Mouse (Mus musculus): ENCODE results near the gene Garem2. TPM values are rescaled to one million over a fixed set of nuclear protein-coding genes. Genes with fewer than 3 reads are reported as not detected.
A peak's percentile ranks its signal among the peaks of the same experiment; 100 is the strongest.
"Not testable (repeated sequence)": the region's sequence is repeated elsewhere in the genome, so short reads cannot be mapped to it uniquely, and the experiment has no call there.

Garem2 gene
- polyA plus RNA-seq (2011; ENCODE audit: insufficient read depth, insufficient read length, low replicate concordance, missing spikeins), result not detected in 2 replicates

GRCm38 (mm10) chr5:30104841-30105667 is at the start of gene Garem2:
Gene Garem2, plus strand, starts transcription at chr5:30105161.
- TF ChIP-seq CTCF (IDR thresholded peaks at IDR 0.05; ENCODE audit: control insufficient read depth, insufficient read depth, low read length) (no peak), POLR2A (IDR thresholded peaks at IDR 0.05; ENCODE audit: borderline replicate concordance, control insufficient read depth, low read depth, low read length) (no peak)

GRCm38 (mm10) chr5:30058216-30058731 is 46.7 kb upstream of the Garem2 start:
- no peak overlapping the region for H3K27ac ChIP-seq (ENCODE audit: control insufficient read depth, insufficient read depth, low read depth, low read length, poor library complexity)
- H3K4me3 ChIP-seq (replicated peaks; ENCODE audit: control insufficient read depth, low read depth, low read length), result no peak overlapping the region
- TF ChIP-seq POLR2A (IDR thresholded peaks at IDR 0.05; ENCODE audit: borderline replicate concordance, control insufficient read depth, low read depth, low read length) (no peak), CTCF (IDR thresholded peaks at IDR 0.05; ENCODE audit: control insufficient read depth, insufficient read depth, low read length) (no peak)
- 84% methylated on average over 6 of the region's 6 CpGs for WGBS
- H3K4me1 ChIP-seq (ENCODE audit: control insufficient read depth, insufficient read depth, low read length), result no peaks in the 10 kb centered on the region

More at GRCm38 (mm10) chr5:30104841-30105667, at the start of gene Garem2:
- no peaks in the 10 kb centered on the region for H3K4me1 ChIP-seq (ENCODE audit: control insufficient read depth, insufficient read depth, low read length)
- no peak within 1 kb of the TSS for H3K27ac ChIP-seq (ENCODE audit: control insufficient read depth, insufficient read depth, low read depth, low read length, poor library complexity)
- 4% methylated on average over 65 of the region's 65 CpGs for WGBS
- H3K4me3 ChIP-seq (replicated peaks; ENCODE audit: control insufficient read depth, low read depth, low read length), result no peak within 1 kb of the TSS

GRCm38 (mm10) chr5:30059607-30060006 is 45.4 kb upstream of the Garem2 start:
- not testable (repeated sequence) for H3K27ac ChIP-seq (ENCODE audit: control insufficient read depth, insufficient read depth, low read depth, low read length, poor library complexity); H3K4me3 ChIP-seq (replicated peaks; ENCODE audit: control insufficient read depth, low read depth, low read length); H3K4me1 ChIP-seq (ENCODE audit: control insufficient read depth, insufficient read depth, low read length)
- 90% methylated on average over 5 of the region's 5 CpGs for WGBS

- Histone ChIP-seq H3K27ac (ENCODE audit: control insufficient read depth, insufficient read depth, low read depth, low read length, poor library complexity) (no peak overlapping the region), H3K4me3 (replicated peaks; ENCODE audit: control insufficient read depth, low read depth, low read length) (no peak overlapping the region), H3K4me1 (ENCODE audit: control insufficient read depth, insufficient read depth, low read length) (peaks cover 1% of the 10 kb centered on the region; the same call in 1 of the 2 replicates)
- WGBS, result 63% methylated on average over 6 of the region's 6 CpGs
- TF ChIP-seq CTCF (IDR thresholded peaks at IDR 0.05; ENCODE audit: control insufficient read depth, insufficient read depth, low read length), result no peak
- no peak for TF ChIP-seq POLR2A (IDR thresholded peaks at IDR 0.05; ENCODE audit: borderline replicate concordance, control insufficient read depth, low read depth, low read length)
Observed at GRCm38 (mm10) chr5:30067726-30068125, 37.2 kb upstream of the Garem2 start.

- Histone ChIP-seq H3K4me3 (replicated peaks; ENCODE audit: control insufficient read depth, low read depth, low read length) (peak overlapping the region; percentile 85), H3K27ac (ENCODE audit: control insufficient read depth, insufficient read depth, low read depth, low read length, poor library complexity) (no peak overlapping the region; the same call in 1 of the 2 replicates), H3K4me1 (ENCODE audit: control insufficient read depth, insufficient read depth, low read length) (peaks cover 1% of the 10 kb centered on the region; the same call in 1 of the 2 replicates)
- WGBS, result 66% methylated on average over 6 of the region's 6 CpGs
- TF ChIP-seq POLR2A (IDR thresholded peaks at IDR 0.05; ENCODE audit: borderline replicate concordance, control insufficient read depth, low read depth, low read length) (no peak), CTCF (IDR thresholded peaks at IDR 0.05; ENCODE audit: control insufficient read depth, insufficient read depth, low read length) (no peak)
Observed at GRCm38 (mm10) chr5:30071677-30072076, 33.3 kb upstream of the Garem2 start.

- no peak overlapping the region for H3K27ac ChIP-seq (ENCODE audit: control insufficient read depth, insufficient read depth, low read depth, low read length, poor library complexity)
Observed at GRCm38 (mm10) chr5:30072377-30072776, 32.6 kb upstream of the Garem2 start.

GRCm38 (mm10) chr5:30072825-30073821 is 31.8 kb upstream of the Garem2 start, which contains the start of gene Tyms:
Gene Tyms, minus strand, starts transcription at chr5:30073617.
- Histone ChIP-seq H3K4me3 (replicated peaks; ENCODE audit: control insufficient read depth, low read depth, low read length) (peak within 1 kb of the TSS; percentile 94), H3K27ac (ENCODE audit: control insufficient read depth, insufficient read depth, low read depth, low read length, poor library complexity) (peak within 1 kb of the TSS; percentile 70), H3K4me1 (ENCODE audit: control insufficient read depth, insufficient read depth, low read length) (peaks cover 1% of the 10 kb centered on the region; the same call in 1 of the 2 replicates)
- TF ChIP-seq CTCF (IDR thresholded peaks at IDR 0.05; ENCODE audit: control insufficient read depth, insufficient read depth, low read length) (no peak), POLR2A (IDR thresholded peaks at IDR 0.05; ENCODE audit: borderline replicate concordance, control insufficient read depth, low read depth, low read length) (peak; percentile 72)
- under 1% methylated on average over 45 of the region's 45 CpGs for WGBS

More at GRCm38 (mm10) chr5:30072377-30072776, 32.6 kb upstream of the Garem2 start:
- H3K4me1 ChIP-seq (ENCODE audit: control insufficient read depth, insufficient read depth, low read length), result peaks cover 1% of the 10 kb centered on the region; the same call in 1 of the 2 replicates
- 39% methylated on average over 3 of the region's 3 CpGs for WGBS
- peak overlapping the region; percentile 72 for H3K4me3 ChIP-seq (replicated peaks; ENCODE audit: control insufficient read depth, low read depth, low read length)
- TF ChIP-seq CTCF (IDR thresholded peaks at IDR 0.05; ENCODE audit: control insufficient read depth, insufficient read depth, low read length) (no peak), POLR2A (IDR thresholded peaks at IDR 0.05; ENCODE audit: borderline replicate concordance, control insufficient read depth, low read depth, low read length) (no peak)
